Mouse (Mus musculus): ENCODE measurements around the gene 9530077C05Rik. TPM values are rescaled to one million over a fixed set of nuclear protein-coding genes. Genes with fewer than 3 reads are reported as not detected.
"Not testable (repeated sequence)": the region's sequence is repeated elsewhere in the genome, so short reads cannot be mapped to it uniquely, and the experiment has no call there.

Gene 9530077C05Rik
- under 1 TPM; 0.70 to 0.76 TPM for total RNA-seq (2021)

DNA sequence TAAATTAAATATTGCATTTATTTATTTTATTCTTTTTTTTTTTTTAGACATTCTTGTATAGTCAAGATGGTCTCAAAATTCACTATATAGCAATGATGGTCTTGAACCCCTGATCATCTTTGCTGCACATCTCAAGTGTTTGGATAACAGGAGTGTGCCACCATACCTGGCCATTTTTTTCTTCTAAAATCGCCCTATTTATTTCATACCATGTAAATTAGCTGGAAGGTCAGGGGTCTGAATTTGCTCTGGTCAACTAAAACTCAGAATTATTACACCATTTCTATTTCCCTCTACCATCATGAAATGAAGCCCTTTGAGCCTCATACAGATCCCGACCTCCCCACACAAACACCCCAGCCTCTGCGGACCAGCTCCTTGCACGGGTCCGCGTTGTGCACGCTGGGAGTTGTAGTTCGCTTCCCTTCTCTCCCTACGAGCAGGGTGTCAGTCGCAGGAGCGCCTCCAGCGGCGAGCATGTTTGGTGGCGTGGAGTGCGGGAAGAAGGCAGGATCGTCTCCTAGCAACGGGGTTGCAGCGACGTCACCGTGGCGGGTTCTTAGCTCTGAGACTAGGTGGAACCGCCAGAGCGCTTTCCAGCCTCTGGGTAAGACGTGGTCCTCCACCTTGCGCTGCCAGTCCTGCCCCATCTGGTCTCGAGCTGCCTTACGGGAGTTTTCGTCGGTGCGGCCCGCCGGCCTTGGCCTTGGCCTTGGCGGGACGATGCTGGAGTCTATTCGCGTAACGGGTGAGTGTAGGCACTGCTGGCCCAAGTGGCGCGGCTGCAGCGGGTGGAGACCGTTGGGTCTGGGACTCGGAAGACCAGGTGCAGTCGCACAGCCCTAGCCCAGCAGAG is at the start of gene 9530077C05Rik:
9530077C05Rik (plus strand) TSS at position 512 of the 856 bp plus-strand sequence.
- DNase-seq, result peak; percentile 97

GRCm38 (mm10) chr9:22366221-22366620 is 45.1 kb upstream of the 9530077C05Rik start:
- no peak for DNase-seq

GRCm38 (mm10) chr9:22366621-22367020 is 44.7 kb upstream of the 9530077C05Rik start:
- no peak for DNase-seq

- DNase-seq, result no peak
These were observed 43.3 kb upstream of the 9530077C05Rik start for GRCm38 (mm10) chr9:22368030-22368429.

DNA sequence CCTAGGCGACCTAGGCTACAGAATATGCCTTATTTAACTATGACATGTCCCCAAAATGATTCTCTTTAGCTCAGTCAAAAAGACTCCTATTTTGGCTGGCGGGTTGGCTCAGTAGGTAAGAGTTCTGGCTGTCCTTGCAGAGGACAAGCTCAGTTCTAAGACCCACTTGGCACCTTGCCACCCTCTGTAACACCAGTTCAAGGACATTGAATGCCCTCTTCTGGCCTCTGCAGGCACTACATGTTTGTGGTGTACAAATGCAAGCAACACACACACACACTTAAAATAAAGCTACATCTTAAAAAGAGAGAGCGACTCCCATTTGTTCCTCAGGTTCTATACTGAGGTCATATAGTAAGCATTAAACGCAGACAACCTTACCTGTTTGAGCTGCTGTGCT is 38.6 kb upstream of the 9530077C05Rik start:
- DNase-seq, result peak; percentile 33

- no peak for DNase-seq
These were observed 35.2 kb upstream of the 9530077C05Rik start for GRCm38 (mm10) chr9:22376086-22376485.

- no peak for DNase-seq
These were observed 25.4 kb upstream of the 9530077C05Rik start for GRCm38 (mm10) chr9:22385890-22386289.

DNA sequence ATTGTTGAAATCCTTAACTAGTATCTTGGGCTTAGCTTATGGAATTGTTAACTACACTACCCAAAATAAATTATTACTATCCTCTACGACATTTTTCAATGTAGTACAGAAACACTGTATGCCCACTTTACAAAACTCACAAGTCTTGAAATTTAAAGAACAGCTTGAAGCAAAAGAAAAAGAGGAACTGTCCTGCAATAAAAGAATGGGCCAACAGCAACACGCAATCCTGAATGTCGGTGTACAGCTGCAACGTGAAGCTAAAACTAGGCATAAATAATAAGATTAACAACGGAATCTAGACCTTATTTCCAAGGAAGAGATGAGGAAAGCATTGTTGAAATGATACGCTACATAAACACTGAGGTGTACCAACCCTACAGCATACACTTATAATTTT is 23.4 kb upstream of the 9530077C05Rik start:
- no peak for DNase-seq

- peak; percentile 51 for DNase-seq
These were observed 22.8 kb upstream of the 9530077C05Rik start for GRCm38 (mm10) chr9:22388401-22388980.

GRCm38 (mm10) chr9:22389021-22389476 is 22.3 kb upstream of the 9530077C05Rik start, which contains the start of gene Anln:
Gene Anln, minus strand, starts transcription at chr9:22389188.
- peak; percentile 97 for DNase-seq

DNA sequence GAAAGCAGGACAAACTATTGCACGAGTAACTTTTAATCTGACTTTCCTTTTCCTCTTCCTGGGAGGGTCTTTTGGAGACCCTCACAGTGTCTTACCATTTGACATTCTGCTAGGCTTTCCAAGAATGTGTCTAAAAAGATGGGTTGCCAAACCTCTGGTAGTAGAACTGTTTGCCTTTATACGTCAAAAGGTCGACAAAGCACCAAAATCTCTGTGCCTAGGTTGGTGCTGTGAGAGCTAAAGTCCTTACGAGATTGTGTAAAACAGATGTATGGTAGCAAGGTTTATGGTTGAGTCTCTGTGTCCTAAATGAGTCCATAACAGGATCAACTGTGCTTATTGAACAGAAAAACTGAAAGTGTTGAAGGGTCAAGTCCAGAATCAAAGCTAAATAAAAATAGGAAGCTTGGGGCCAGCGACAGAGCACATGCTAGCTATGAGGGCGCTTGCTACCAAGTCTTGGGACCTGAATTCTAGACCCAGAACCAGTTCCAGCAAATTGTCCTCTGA is 21.5 kb upstream of the 9530077C05Rik start:
- DNase-seq, result no peak

DNA sequence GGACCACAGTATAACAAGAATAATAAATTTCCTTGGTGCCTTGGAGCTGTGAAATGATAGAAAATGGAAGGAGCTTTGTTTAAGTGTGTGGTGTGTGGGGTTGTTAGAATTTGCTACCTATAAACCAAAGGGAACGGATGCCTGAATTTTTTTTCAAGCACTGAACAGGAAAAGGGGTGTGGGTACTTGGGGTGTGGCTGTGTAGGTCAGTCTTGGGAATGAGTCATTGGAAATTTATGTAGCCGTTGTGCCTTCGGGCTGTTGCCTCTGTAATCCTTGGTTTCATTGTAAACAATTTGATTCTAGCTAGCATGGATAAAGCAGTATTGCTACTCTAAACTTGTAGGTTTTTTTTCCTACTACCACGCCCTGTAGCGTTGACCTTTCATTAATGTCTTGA is 20.9 kb upstream of the 9530077C05Rik start:
- DNase-seq, result no peak

- DNase-seq, result no peak
These were observed 16.6 kb upstream of the 9530077C05Rik start for GRCm38 (mm10) chr9:22394725-22395124.

- DNase-seq, result no peak
These were observed 12.3 kb upstream of the 9530077C05Rik start for GRCm38 (mm10) chr9:22399021-22399420.

DNA sequence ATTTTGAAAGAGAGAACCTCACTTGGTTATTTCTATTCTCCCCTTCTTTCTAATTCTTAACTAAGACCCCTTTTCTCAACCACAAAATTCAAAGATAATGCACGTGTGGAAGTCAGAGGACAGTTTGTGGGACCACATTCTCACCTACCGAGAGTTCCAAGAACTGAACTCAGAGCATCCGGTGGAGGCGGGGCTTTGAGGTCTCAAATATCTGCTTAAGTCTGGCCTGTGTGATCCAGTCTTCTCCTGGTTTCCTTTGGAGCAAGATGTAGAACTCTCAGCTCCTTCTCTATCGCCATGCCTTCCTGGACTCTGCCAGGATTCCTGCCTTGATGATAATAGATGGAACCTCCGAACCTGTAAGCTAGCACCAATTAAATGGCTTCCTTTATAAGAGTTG is 9.3 kb upstream of the 9530077C05Rik start:
- DNase-seq, result no peak

DNA sequence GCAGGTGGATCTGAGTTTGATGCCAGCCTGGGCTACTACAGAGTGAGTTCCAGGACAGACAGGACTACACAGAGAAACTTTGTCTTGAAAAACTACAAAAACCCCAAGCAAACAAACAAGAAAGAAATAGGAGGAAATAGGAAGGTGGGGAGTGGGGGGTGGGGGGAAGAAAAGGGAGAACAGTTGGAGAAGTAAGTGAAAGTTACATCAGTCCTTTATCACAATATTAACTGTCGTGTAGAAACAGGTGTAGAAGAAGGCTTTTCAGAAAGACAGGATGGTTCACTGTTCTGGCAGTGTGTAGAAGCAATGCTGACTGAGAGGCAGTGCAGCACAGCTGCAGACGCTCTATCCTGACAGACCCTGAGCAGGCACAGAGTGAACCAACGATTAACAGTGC is 8.3 kb upstream of the 9530077C05Rik start:
- no peak for DNase-seq

DNA sequence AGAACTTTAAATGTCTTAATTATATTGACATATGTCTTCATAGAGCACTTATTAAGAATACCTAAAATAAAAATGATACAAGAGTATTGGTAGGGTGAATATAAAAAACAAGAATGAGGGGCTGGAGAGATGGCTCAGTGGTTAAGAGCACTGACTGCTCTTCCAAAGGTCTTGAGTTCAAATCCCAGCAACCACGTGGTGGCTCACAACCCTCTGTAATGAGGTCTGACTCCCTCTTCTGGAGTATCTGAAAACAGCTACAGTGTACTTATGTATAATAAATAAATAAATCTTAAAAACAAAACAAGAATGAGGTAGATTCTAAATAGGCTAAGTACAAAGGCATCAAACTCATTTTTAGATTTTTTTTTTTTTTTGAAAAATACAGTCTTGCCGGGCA is 7.8 kb upstream of the 9530077C05Rik start:
- not testable (repeated sequence) for DNase-seq

DNA sequence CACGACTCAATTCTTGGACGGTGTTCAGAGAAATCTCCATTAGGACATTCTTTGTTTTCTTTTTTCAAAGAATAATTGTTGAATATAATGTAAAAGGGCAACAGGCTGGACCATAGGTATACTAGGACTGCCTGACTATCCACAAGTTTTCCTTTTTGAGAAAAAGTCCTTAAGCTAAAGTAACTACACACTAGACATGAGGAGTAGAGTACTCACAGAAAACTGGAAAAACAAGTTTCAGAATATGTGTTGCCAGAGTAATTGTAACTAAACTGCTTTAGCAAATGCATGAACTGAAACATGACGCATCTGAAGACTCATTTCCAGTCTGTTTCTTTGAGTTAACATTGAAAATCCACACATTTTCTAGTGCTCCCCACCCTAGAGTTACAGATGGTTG is 5.9 kb upstream of the 9530077C05Rik start:
- DNase-seq, result no peak

- DNase-seq, result not testable (repeated sequence)
These were observed 3.7 kb upstream of the 9530077C05Rik start for GRCm38 (mm10) chr9:22407633-22408032.

GRCm38 (mm10) chr9:22408344-22408743 is 3.0 kb upstream of the 9530077C05Rik start:
- not testable (repeated sequence) for DNase-seq

GRCm38 (mm10) chr9:22409501-22409900 is 1.8 kb upstream of the 9530077C05Rik start:
- no peak for DNase-seq

DNA sequence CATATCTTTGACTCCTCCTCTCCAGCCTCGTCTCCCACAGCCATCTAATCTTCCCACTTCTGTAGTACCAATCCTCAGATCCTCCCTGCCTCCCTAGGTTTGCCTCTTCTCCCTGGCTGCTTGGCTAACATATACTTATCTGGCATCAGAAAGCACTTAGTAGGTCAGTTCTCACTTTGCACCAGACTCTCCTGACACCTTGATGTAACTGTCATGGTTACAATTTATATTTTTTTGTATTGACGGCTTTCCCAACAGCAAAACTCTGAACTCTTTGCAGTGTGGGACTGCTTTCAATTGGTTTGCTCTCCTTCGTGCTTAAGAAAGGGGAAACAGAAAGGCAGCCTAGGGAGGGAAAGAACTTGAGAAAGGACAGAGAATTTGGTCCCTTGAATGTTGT is 4.9 kb downstream of the 9530077C05Rik start:
- no peak for DNase-seq

GRCm38 (mm10) chr9:22417547-22417946 is 6.2 kb downstream of the 9530077C05Rik start:
- DNase-seq, result no peak

DNA sequence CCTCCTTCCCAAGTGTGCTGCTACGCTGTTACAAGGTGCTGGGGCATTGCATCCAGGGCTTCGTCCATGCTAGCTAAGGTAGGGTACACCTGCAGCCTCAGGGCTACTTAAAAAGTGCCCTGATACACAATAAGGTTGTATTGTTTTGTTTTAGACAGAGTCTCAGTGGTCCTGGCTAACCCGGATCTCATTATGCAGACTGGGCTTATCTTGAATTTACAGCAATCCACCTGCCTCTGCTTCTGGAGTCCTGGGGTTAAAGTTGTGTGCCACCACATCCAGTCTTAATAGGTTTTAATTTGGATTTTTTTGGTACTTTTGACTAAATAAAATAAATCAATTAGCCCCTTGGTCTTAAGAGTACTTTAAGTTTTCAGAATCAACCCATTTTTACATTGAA is 8.6 kb downstream of the 9530077C05Rik start:
- no peak for DNase-seq
